Mouse (Mus musculus) ES-E14 (cell line): ENCODE results near the gene Pigl.
"Not testable (repeated sequence)": the region's sequence is repeated elsewhere in the genome, so short reads cannot be mapped to it uniquely, and the experiment has no call there.

Source experiments
- CHD2 ChIP-seq: IDR thresholded peaks from 2 replicates; pipeline ENCODE4 v1.6.1; 2014; ENCODE audit warnings: mild to moderate bottlenecking, low read depth, low read length, inconsistent platforms
- HCFC1 ChIP-seq: IDR thresholded peaks from 2 replicates; pipeline ENCODE4 v1.6.1; 2012; ENCODE audit warnings: low read length, inconsistent platforms, borderline replicate concordance; ENCODE audit not compliant: insufficient read depth
- MAFK ChIP-seq: IDR thresholded peaks from 2 replicates; pipeline ENCODE4 v1.6.1; 2014; ENCODE audit warnings: mild to moderate bottlenecking, low read depth, low read length, inconsistent platforms; ENCODE audit not compliant: insufficient read depth
- ZC3H11A ChIP-seq: IDR thresholded peaks from 2 replicates; pipeline ENCODE4 v1.6.1; 2012; ENCODE audit warnings: low read depth, mild to moderate bottlenecking, inconsistent platforms, low read length, borderline replicate concordance
- ZNF384 ChIP-seq: IDR thresholded peaks from 2 replicates; pipeline ENCODE4 v1.6.1; 2012; ENCODE audit warnings: low read depth, low read length, inconsistent platforms

- TF ChIP-seq CHD2, HCFC1, ZC3H11A, MAFK, ZNF384: not testable (repeated sequence)
Measured at GRCm38 (mm10) chr11:62508365-62508764, 50.1 kb downstream of the Pigl start.
